Mouse (Mus musculus): ENCODE measurements around the gene Ndufs6. TPM values are rescaled to one million over a fixed set of nuclear protein-coding genes. Genes with fewer than 3 reads are reported as not detected.
A peak's percentile ranks its signal among the peaks of the same experiment; 100 is the strongest.

The Ndufs6 gene
- polyA plus RNA-seq, 2 experiments, result 158 to 302 TPM

GRCm38 (mm10) chr13:73330844-73331501 is 2.6 kb upstream of the Ndufs6 start:
- ATAC-seq (ENCODE audit: insufficient read depth) (peak; percentile 83), DNase-seq (ENCODE audit: low read depth in 3 of 3, low spot score in 3 of 3) (peak; percentile 78 to 82 (median 79))
- peak overlapping the region; percentile 94 for H3K9ac ChIP-seq (replicated peaks)
- H3K4me2 ChIP-seq (ENCODE audit: low read depth), result peak overlapping the region; percentile 82
- peak overlapping the region; percentile 89 to 94 for H3K4me3 ChIP-seq (ENCODE audit: insufficient read depth in 1 of 2, low read depth in 2 of 2, low read length in 2 of 2)
- no peaks in the 10 kb centered on the region for H3K27me3 ChIP-seq (ENCODE audit: control insufficient read depth, insufficient read depth, low read length)
- TF ChIP-seq EP300 (IDR thresholded peaks at IDR 0.05; ENCODE audit: low read depth) (no peak), CTCF (IDR thresholded peaks at IDR 0.05; ENCODE audit: low read depth) (0 out of 2 replicates have a peak, but pooled peaks have one; percentile 8)
- H3K9me3 ChIP-seq (ENCODE audit: control insufficient read depth, low read length), result no peaks in the 10 kb centered on the region
- peaks cover 20 to 21% of the 10 kb centered on the region in 2 experiments for H3K4me1 ChIP-seq (replicated peaks; ENCODE audit: control insufficient read depth in 2 of 2, insufficient read depth in 2 of 2, low read length in 1 of 2)
- H3K27ac ChIP-seq, result peak overlapping the region; percentile 49
- WGBS (ENCODE audit: insufficient replicate concordance), result 1% methylated on average over 42 of the region's 42 CpGs
- no peaks in the 10 kb centered on the region; the same call in 1 of the 2 replicates for H3K36me3 ChIP-seq (replicated peaks; ENCODE audit: control insufficient read depth, insufficient read depth, low read depth)

DNA sequence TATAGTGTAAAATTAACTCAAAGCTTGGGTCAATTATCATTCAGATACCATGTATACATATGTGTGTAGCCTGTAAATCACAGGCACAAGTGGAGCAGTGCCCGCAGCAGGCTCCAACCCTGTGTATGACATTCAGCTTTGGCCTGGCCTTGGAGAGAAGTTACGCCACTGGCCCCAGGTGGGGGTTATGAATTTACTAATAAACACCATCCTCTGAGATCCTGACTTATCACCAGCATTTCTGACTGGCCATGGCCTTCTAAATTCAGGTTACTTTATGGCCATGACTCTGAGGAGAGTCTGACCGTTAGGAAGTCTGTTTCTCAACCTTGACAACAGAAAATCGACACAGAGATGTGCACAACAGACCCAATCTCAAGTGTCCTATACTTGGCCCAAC is 4.9 kb downstream of the Ndufs6 start:
- Histone ChIP-seq H3K4me1 (replicated peaks; ENCODE audit: control insufficient read depth in 2 of 2, insufficient read depth in 2 of 2, low read length in 1 of 2) (peaks cover 4 to 5% of the 10 kb centered on the region in 2 experiments), H3K4me2 (ENCODE audit: low read depth) (no peak overlapping the region), H3K36me3 (replicated peaks; ENCODE audit: control insufficient read depth, insufficient read depth, low read depth) (peaks cover 25% of the 10 kb centered on the region), H3K27me3 (ENCODE audit: control insufficient read depth, insufficient read depth, low read length) (no peaks in the 10 kb centered on the region), H3K27ac (no peak overlapping the region), H3K9me3 (ENCODE audit: control insufficient read depth, low read length) (no peaks in the 10 kb centered on the region), H3K9ac (replicated peaks) (no peak overlapping the region), H3K4me3 (ENCODE audit: insufficient read depth in 1 of 2, low read depth in 2 of 2, low read length in 2 of 2) (no peak overlapping the region)
- no peak for ATAC-seq (ENCODE audit: insufficient read depth)
- DNase-seq (ENCODE audit: low read depth in 3 of 3, low spot score in 3 of 3), result no peak
- WGBS (ENCODE audit: insufficient replicate concordance), result 90% methylated on average over 4 of the region's 4 CpGs
- TF ChIP-seq CTCF (IDR thresholded peaks at IDR 0.05; ENCODE audit: low read depth) (no peak), EP300 (IDR thresholded peaks at IDR 0.05; ENCODE audit: low read depth) (no peak)

- Histone ChIP-seq H3K4me3 (ENCODE audit: insufficient read depth in 1 of 2, low read depth in 2 of 2, low read length in 2 of 2) (no peak overlapping the region), H3K27me3 (ENCODE audit: control insufficient read depth, insufficient read depth, low read length) (no peaks in the 10 kb centered on the region), H3K4me1 (replicated peaks; ENCODE audit: control insufficient read depth in 2 of 2, insufficient read depth in 2 of 2, low read length in 1 of 2) (peaks cover 4 to 5% of the 10 kb centered on the region in 2 experiments; a peak in 3 of 4 replicates), H3K9me3 (ENCODE audit: control insufficient read depth, low read length) (no peaks in the 10 kb centered on the region), H3K27ac (no peak overlapping the region), H3K36me3 (replicated peaks; ENCODE audit: control insufficient read depth, insufficient read depth, low read depth) (peaks cover 27% of the 10 kb centered on the region), H3K4me2 (ENCODE audit: low read depth) (no peak overlapping the region), H3K9ac (replicated peaks) (no peak overlapping the region)
- no peak for TF ChIP-seq EP300 (IDR thresholded peaks at IDR 0.05; ENCODE audit: low read depth)
- TF ChIP-seq CTCF (IDR thresholded peaks at IDR 0.05; ENCODE audit: low read depth), result no peak
- 82% methylated on average over 10 of the region's 10 CpGs for WGBS (ENCODE audit: insufficient replicate concordance)
- no peak for ATAC-seq (ENCODE audit: insufficient read depth)
- DNase-seq (ENCODE audit: low read depth in 3 of 3, low spot score in 3 of 3), result no peak
These were observed 5.7 kb downstream of the Ndufs6 start for GRCm38 (mm10) chr13:73322626-73323025.

DNA sequence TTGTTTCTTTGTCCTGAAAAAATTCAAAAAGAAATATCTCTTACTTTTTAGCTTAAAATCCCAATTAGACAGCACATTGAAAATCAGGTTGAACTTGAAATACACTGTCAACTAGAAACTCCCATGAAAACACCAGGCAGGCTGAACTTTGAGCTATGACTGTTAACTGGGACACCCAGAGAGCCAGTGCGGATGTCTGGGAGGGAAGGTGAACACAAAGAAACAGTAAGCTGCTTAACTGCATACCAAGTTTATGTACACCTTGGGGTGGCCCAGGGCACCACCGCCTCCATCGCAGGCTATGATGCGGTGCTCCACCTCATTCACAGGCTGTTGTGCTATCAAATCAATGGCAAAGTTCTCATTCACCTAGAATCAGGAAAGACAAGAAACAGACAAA is 8.3 kb downstream of the Ndufs6 start:
- 80% methylated on average over 4 of the region's 4 CpGs for WGBS (ENCODE audit: insufficient replicate concordance)
- Histone ChIP-seq H3K27me3 (ENCODE audit: control insufficient read depth, insufficient read depth, low read length) (no peaks in the 10 kb centered on the region), H3K36me3 (replicated peaks; ENCODE audit: control insufficient read depth, insufficient read depth, low read depth) (peaks cover 27% of the 10 kb centered on the region), H3K4me2 (ENCODE audit: low read depth) (no peak overlapping the region), H3K9ac (replicated peaks) (no peak overlapping the region), H3K4me1 (replicated peaks; ENCODE audit: control insufficient read depth in 2 of 2, insufficient read depth in 2 of 2, low read length in 1 of 2) (no peaks in the 10 kb centered on the region), H3K9me3 (ENCODE audit: control insufficient read depth, low read length) (no peaks in the 10 kb centered on the region), H3K27ac (no peak overlapping the region), H3K4me3 (ENCODE audit: insufficient read depth in 1 of 2, low read depth in 2 of 2, low read length in 2 of 2) (no peak overlapping the region)
- ATAC-seq (ENCODE audit: insufficient read depth) (no peak), DNase-seq (ENCODE audit: low read depth in 3 of 3, low spot score in 3 of 3) (no peak)
- TF ChIP-seq CTCF (IDR thresholded peaks at IDR 0.05; ENCODE audit: low read depth) (no peak), EP300 (IDR thresholded peaks at IDR 0.05; ENCODE audit: low read depth) (no peak)

- H3K9ac ChIP-seq (replicated peaks), result no peak overlapping the region
- no peak overlapping the region for H3K4me3 ChIP-seq (ENCODE audit: insufficient read depth in 1 of 2, low read depth in 2 of 2, low read length in 2 of 2)
- peak; percentile 90 for TF ChIP-seq CTCF (IDR thresholded peaks at IDR 0.05; ENCODE audit: low read depth)
- no peak for TF ChIP-seq EP300 (IDR thresholded peaks at IDR 0.05; ENCODE audit: low read depth)
- H3K27me3 ChIP-seq (ENCODE audit: control insufficient read depth, insufficient read depth, low read length), result no peaks in the 10 kb centered on the region
- DNase-seq (ENCODE audit: low read depth in 3 of 3, low spot score in 3 of 3) (no peak), ATAC-seq (ENCODE audit: insufficient read depth) (peak; percentile 48; the same call in 1 of the 2 replicates)
- H3K4me2 ChIP-seq (ENCODE audit: low read depth), result no peak overlapping the region
- no peak overlapping the region for H3K27ac ChIP-seq
- H3K4me1 ChIP-seq (replicated peaks; ENCODE audit: control insufficient read depth in 2 of 2, insufficient read depth in 2 of 2, low read length in 1 of 2), result no peaks in the 10 kb centered on the region
- H3K36me3 ChIP-seq (replicated peaks; ENCODE audit: control insufficient read depth, insufficient read depth, low read depth), result no peaks in the 10 kb centered on the region
- WGBS (ENCODE audit: insufficient replicate concordance), result 16% methylated on average over 8 of the region's 8 CpGs
- no peaks in the 10 kb centered on the region for H3K9me3 ChIP-seq (ENCODE audit: control insufficient read depth, low read length)
These were observed 18.0 kb downstream of the Ndufs6 start for GRCm38 (mm10) chr13:73310183-73310929.
